Mouse (Mus musculus) forebrain, embryonic 16.5 days (tissue): Measurements from ENCODE around the gene Pum3. TPM values are rescaled to one million over a fixed set of nuclear protein-coding genes. Genes with fewer than 3 reads are reported as not detected.
A peak's percentile ranks its signal among the peaks of the same experiment; 100 is the strongest.

Experiments
- ATAC-seq: fragments of 200-750 bp; cut with Nextera tagmentation; 2 replicates; pipeline ENCODE4 v1.8.0; 2017; ENCODE audit warnings: mild to moderate bottlenecking, moderate library complexity
- H3K27ac ChIP-seq: fragments of 300-500 bp; sonication (generic); 2 replicates; pipeline ENCODE4 v1.5.1; 2014; ENCODE audit warnings: low read length, control low read depth
- H3K27me3 ChIP-seq: fragments of 300-500 bp; sonication (generic); replicated peaks from 2 replicates; pipeline ENCODE4 v1.6.1; 2014; ENCODE audit warnings: low read length; ENCODE audit not compliant: control insufficient read depth, insufficient read depth
- H3K36me3 ChIP-seq: fragments of 300-500 bp; sonication (generic); 2 replicates; pipeline ENCODE4 v1.6.1; 2014; ENCODE audit not compliant: control insufficient read depth, insufficient read depth
- H3K4me1 ChIP-seq: fragments of 300-500 bp; sonication (generic); replicated peaks from 2 replicates; pipeline ENCODE4 v1.6.1; 2014; ENCODE audit warnings: low read length; ENCODE audit not compliant: control insufficient read depth, insufficient read depth
- H3K4me2 ChIP-seq: fragments of 300-500 bp; sonication (generic); 2 replicates; pipeline ENCODE4 v1.6.1; 2014; ENCODE audit warnings: mild to moderate bottlenecking, low read length, control low read depth
- H3K4me3 ChIP-seq: fragments of 300-500 bp; sonication (generic); replicated peaks from 2 replicates; pipeline ENCODE4 v1.5.1; 2014; ENCODE audit warnings: mild to moderate bottlenecking, low read length, control low read depth
- H3K9ac ChIP-seq: fragments of 300-500 bp; sonication (generic); replicated peaks from 2 replicates; pipeline ENCODE4 v1.6.1; 2014; ENCODE audit warnings: low read depth, low read length, control low read depth
- H3K9me3 ChIP-seq: fragments of 300-500 bp; sonication (generic); 2 replicates; pipeline ENCODE4 v1.6.1; 2016; ENCODE audit warnings: low read length; ENCODE audit not compliant: control insufficient read depth
- WGBS: fragments of 180-500 bp; shearing (Covaris S2); extraction: QIAGEN DNeasy Blood & Tissue Kit; methylation state at CpG from one replicate; pipeline ENCODE4 v1.1.7; 2014; 5-methylcytosine and 5-hydroxymethylcytosine counted together
- polyA plus RNA-seq: library from polyadenylated mRNA; unstranded; fragments of >200 nt; fragmentation: Nextera tagmentation; extraction: Ambion mirVana; gene quantifications from 2 replicates; pipeline ENCODE4 v1.2.1, GENCODE M21; 2015

Pum3 gene
- polyA plus RNA-seq, 1 experiment from 2014 or later = 64.9 TPM

GRCm38 (mm10) chr19:27427865-27428264 lies 1.8 kb downstream of the Pum3 start:
- Histone ChIP-seq H3K27ac (no peak overlapping the region), H3K4me3 (no peak overlapping the region), H3K9me3 (no peaks in the 10 kb centered on the region), H3K9ac (no peak overlapping the region), H3K4me2 (no peak overlapping the region), H3K27me3 (no peaks in the 10 kb centered on the region), H3K36me3 (peaks cover 13% of the 10 kb centered on the region), H3K4me1 (peaks cover 16% of the 10 kb centered on the region)
- WGBS = 84% methylated on average over 2 of the region's 2 CpGs
- no peak for ATAC-seq

- H3K36me3 ChIP-seq = peaks cover 20% of the 10 kb centered on the region
- H3K27ac ChIP-seq = no peak overlapping the region
- no peaks in the 10 kb centered on the region for H3K27me3 ChIP-seq
- peaks cover 16% of the 10 kb centered on the region for H3K4me1 ChIP-seq
- H3K9ac ChIP-seq = no peak overlapping the region
- ATAC-seq = no peak
- WGBS = 100% methylated on average over 1 of the region's 1 CpGs
- no peaks in the 10 kb centered on the region for H3K9me3 ChIP-seq
- no peak overlapping the region for H3K4me3 ChIP-seq
- H3K4me2 ChIP-seq = no peak overlapping the region
These were observed 3.2 kb downstream of the Pum3 start for GRCm38 (mm10) chr19:27426451-27426850.

- H3K4me2 ChIP-seq = no peak overlapping the region
- H3K36me3 ChIP-seq = peaks cover 23% of the 10 kb centered on the region
- H3K4me1 ChIP-seq = peaks cover 10% of the 10 kb centered on the region
- H3K4me3 ChIP-seq = no peak overlapping the region
- H3K9me3 ChIP-seq = no peaks in the 10 kb centered on the region
- ATAC-seq = no peak
- H3K27me3 ChIP-seq = no peaks in the 10 kb centered on the region
- no peak overlapping the region for H3K9ac ChIP-seq
- WGBS = 70% methylated on average over 7 of the region's 7 CpGs
- no peak overlapping the region for H3K27ac ChIP-seq
These were observed 4.0 kb downstream of the Pum3 start for GRCm38 (mm10) chr19:27425656-27426055.

- Histone ChIP-seq H3K4me1 (no peaks in the 10 kb centered on the region), H3K36me3 (peaks cover 38% of the 10 kb centered on the region), H3K9me3 (no peaks in the 10 kb centered on the region), H3K9ac (no peak overlapping the region), H3K4me3 (no peak overlapping the region), H3K27ac (no peak overlapping the region), H3K4me2 (no peak overlapping the region), H3K27me3 (no peaks in the 10 kb centered on the region)
- ATAC-seq = no peak
- 94% methylated on average over 4 of the region's 4 CpGs for WGBS
These were observed 12.2 kb downstream of the Pum3 start for GRCm38 (mm10) chr19:27417375-27417774.

GRCm38 (mm10) chr19:27416569-27416968 lies 13.1 kb downstream of the Pum3 start:
- ATAC-seq = 0 out of 2 replicates have a peak, but pooled peaks have one; percentile 40
- Histone ChIP-seq H3K9ac (no peak overlapping the region), H3K9me3 (no peaks in the 10 kb centered on the region), H3K4me1 (no peaks in the 10 kb centered on the region), H3K27me3 (no peaks in the 10 kb centered on the region), H3K36me3 (peaks cover 36% of the 10 kb centered on the region), H3K4me2 (no peak overlapping the region), H3K27ac (no peak overlapping the region), H3K4me3 (no peak overlapping the region)
- WGBS = 57% methylated on average over 11 of the region's 11 CpGs

- WGBS = 95% methylated on average over 4 of the region's 4 CpGs
- ATAC-seq = no peak
- no peak overlapping the region for H3K9ac ChIP-seq
- no peak overlapping the region for H3K27ac ChIP-seq
- no peak overlapping the region for H3K4me3 ChIP-seq
- no peaks in the 10 kb centered on the region for H3K9me3 ChIP-seq
- H3K4me2 ChIP-seq = no peak overlapping the region
- no peaks in the 10 kb centered on the region for H3K27me3 ChIP-seq
- H3K36me3 ChIP-seq = peaks cover 17% of the 10 kb centered on the region
- no peaks in the 10 kb centered on the region for H3K4me1 ChIP-seq
These were observed 18.3 kb downstream of the Pum3 start for GRCm38 (mm10) chr19:27411340-27411739.

- Histone ChIP-seq H3K36me3 (peaks cover 13% of the 10 kb centered on the region), H3K4me3 (no peak overlapping the region), H3K4me1 (no peaks in the 10 kb centered on the region), H3K9ac (no peak overlapping the region), H3K4me2 (no peak overlapping the region), H3K9me3 (no peaks in the 10 kb centered on the region), H3K27me3 (no peaks in the 10 kb centered on the region), H3K27ac (no peak overlapping the region)
- 89% methylated on average over 4 of the region's 4 CpGs for WGBS
- no peak for ATAC-seq
These were observed 18.9 kb downstream of the Pum3 start for GRCm38 (mm10) chr19:27410751-27411150.

- peaks cover 12% of the 10 kb centered on the region for H3K36me3 ChIP-seq
- H3K4me2 ChIP-seq = no peak overlapping the region
- H3K27me3 ChIP-seq = no peaks in the 10 kb centered on the region
- no peak overlapping the region for H3K4me3 ChIP-seq
- no peaks in the 10 kb centered on the region for H3K9me3 ChIP-seq
- no peak overlapping the region for H3K27ac ChIP-seq
- H3K9ac ChIP-seq = no peak overlapping the region
- H3K4me1 ChIP-seq = no peaks in the 10 kb centered on the region
- ATAC-seq = no peak
These were observed 19.8 kb downstream of the Pum3 start for GRCm38 (mm10) chr19:27409782-27410181.

GRCm38 (mm10) chr19:27409196-27409595 lies 20.4 kb downstream of the Pum3 start:
- no peak overlapping the region for H3K27ac ChIP-seq
- H3K4me1 ChIP-seq = no peaks in the 10 kb centered on the region
- H3K9me3 ChIP-seq = no peaks in the 10 kb centered on the region
- no peak overlapping the region for H3K4me3 ChIP-seq
- H3K27me3 ChIP-seq = no peaks in the 10 kb centered on the region
- H3K36me3 ChIP-seq = peaks cover 12% of the 10 kb centered on the region
- 95% methylated on average over 4 of the region's 4 CpGs for WGBS
- H3K4me2 ChIP-seq = no peak overlapping the region
- ATAC-seq = no peak
- no peak overlapping the region for H3K9ac ChIP-seq

GRCm38 (mm10) chr19:27397797-27398196 lies 31.8 kb downstream of the Pum3 start:
- WGBS = 88% methylated on average over 9 of the region's 9 CpGs
- Histone ChIP-seq H3K4me1 (no peaks in the 10 kb centered on the region), H3K9ac (no peak overlapping the region), H3K36me3 (peaks cover 30% of the 10 kb centered on the region), H3K4me2 (no peak overlapping the region), H3K4me3 (no peak overlapping the region), H3K9me3 (no peaks in the 10 kb centered on the region), H3K27me3 (no peaks in the 10 kb centered on the region), H3K27ac (no peak overlapping the region)
- ATAC-seq = no peak
